Mouse (Mus musculus) heart, postnatal 0 days (tissue): ENCODE data around the gene Tbc1d10a. TPM values are rescaled to one million over a fixed set of nuclear protein-coding genes. Genes with fewer than 3 reads are reported as not detected.

Experiments
- ATAC-seq: fragments of 200-750 bp; cut with Nextera tagmentation; 2 replicates; pipeline ENCODE4 v1.8.0; 2017; ENCODE audit warnings: low read depth, moderate number of reproducible peaks, moderate library complexity; ENCODE audit not compliant: insufficient read depth
- DNase-seq: peaks from one replicate; pipeline ENCODE4 v3.0.0-alpha.2; 2016; ENCODE audit warnings: low spot score
- H3K27ac ChIP-seq: fragments of 300-500 bp; sonication (generic); 2 replicates; pipeline ENCODE4 v1.5.1; 2014; ENCODE audit warnings: low read depth, mild to moderate bottlenecking
- H3K27me3 ChIP-seq: fragments of 300-500 bp; sonication (generic); 2 replicates; pipeline ENCODE4 v1.6.1; 2014; ENCODE audit warnings: low read length, mixed read lengths; ENCODE audit not compliant: control insufficient read depth, insufficient read depth
- H3K36me3 ChIP-seq: fragments of 300-500 bp; sonication (generic); replicated peaks from 2 replicates; pipeline ENCODE4 v1.6.1; 2014; ENCODE audit warnings: low read length, mixed read lengths; ENCODE audit not compliant: control insufficient read depth, insufficient read depth
- H3K4me1 ChIP-seq: fragments of 300-500 bp; sonication (generic); 2 replicates; pipeline ENCODE4 v1.6.1; 2014; ENCODE audit warnings: antibody characterized with exemption; ENCODE audit not compliant: control insufficient read depth, insufficient read depth
- H3K4me2 ChIP-seq: fragments of 300-500 bp; sonication (generic); 2 replicates; pipeline ENCODE4 v1.6.1; 2014; ENCODE audit warnings: low read depth, mild to moderate bottlenecking, low read length, moderate library complexity
- H3K4me3 ChIP-seq: fragments of 300-500 bp; sonication (generic); 2 replicates; pipeline ENCODE4 v1.5.1; 2014; ENCODE audit warnings: low read depth, low read length
- H3K9ac ChIP-seq: fragments of 300-500 bp; sonication (generic); replicated peaks from 2 replicates; pipeline ENCODE4 v1.6.1; 2014; ENCODE audit warnings: low read depth, low read length, mixed read lengths
- H3K9me3 ChIP-seq: fragments of 300-500 bp; sonication (generic); replicated peaks from 2 replicates; pipeline ENCODE4 v1.6.1; 2016; ENCODE audit warnings: low read length; ENCODE audit not compliant: control insufficient read depth
- CTCF ChIP-seq: IDR thresholded peaks from 2 replicates; pipeline ENCODE4 v1.5.1; 2016; ENCODE audit warnings: antibody characterized with exemption, control low read depth, low read depth
- EP300 ChIP-seq: IDR thresholded peaks from 2 replicates; pipeline ENCODE4 v1.6.1; 2016; ENCODE audit warnings: antibody characterized with exemption, low read depth
- WGBS: fragments of 180-500 bp; shearing (Covaris S2); extraction: QIAGEN DNeasy Blood & Tissue Kit; methylation state at CpG from one replicate; pipeline ENCODE4 v1.1.7; 2014; 5-methylcytosine and 5-hydroxymethylcytosine counted together
- microRNA-seq: library from miRNA; unstranded; fragments of <30 nt; microRNA quantifications from one replicate; pipeline ENCODE4, GENCODE M21; 2016
- polyA plus RNA-seq: library from polyadenylated mRNA; unstranded; fragments of >200 nt; fragmentation: Nextera tagmentation; extraction: Ambion mirVana; gene quantifications from 2 replicates; pipeline ENCODE4 v1.2.1, GENCODE M21; 2015
- total RNA-seq: library from RNA; depleted of rRNA; stranded (reverse); fragments of >200 nt; gene quantifications from 2 replicates; pipeline ENCODE4 v1.2.3, GENCODE M21; 2014; ENCODE audit warnings: low replicate concordance; rRNA removed

The Tbc1d10a gene
- total and polyA plus RNA-seq, 2 experiments from 2014 or later = 10.9 to 31.3 TPM

GRCm38 (mm10) chr11:4260463-4261187, 74.0 kb downstream of the Tbc1d10a start:
- no peak overlapping the region for H3K27ac ChIP-seq
- no peaks in the 10 kb centered on the region for H3K36me3 ChIP-seq
- no peaks in the 10 kb centered on the region for H3K9me3 ChIP-seq
- H3K9ac ChIP-seq = 0 out of 2 replicates have a peak overlapping the region, but pooled peaks have one; percentile 8
- DNase-seq (peak; percentile 58), ATAC-seq (no peak)
- H3K27me3 ChIP-seq = peaks cover 10% of the 10 kb centered on the region
- WGBS = 11% methylated on average over 14 of the region's 14 CpGs
- TF ChIP-seq EP300 (no peak), CTCF (no peak)
- peaks cover 31% of the 10 kb centered on the region for H3K4me1 ChIP-seq
- peak overlapping the region; percentile 43 for H3K4me2 ChIP-seq
- H3K4me3 ChIP-seq = no peak overlapping the region

DNA sequence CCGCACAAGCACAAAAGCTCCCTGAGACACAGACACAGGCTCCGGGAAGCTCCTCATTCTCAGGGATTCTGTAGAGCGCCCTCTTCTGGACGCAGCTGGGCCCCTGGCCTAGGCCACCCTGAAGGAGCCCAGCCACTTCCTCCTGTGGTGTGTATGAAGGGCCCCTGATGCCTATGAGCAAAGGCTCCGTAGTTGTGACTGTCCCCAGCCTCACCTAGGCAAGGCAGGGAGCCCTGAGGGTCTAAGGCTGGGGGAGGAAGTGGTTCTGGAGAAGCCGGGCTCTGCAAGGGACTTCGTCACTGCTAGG, 74.6 kb downstream of the Tbc1d10a start:
- WGBS = 49% methylated on average over 7 of the region's 7 CpGs
- TF ChIP-seq CTCF (peak; percentile 42), EP300 (no peak)
- Histone ChIP-seq H3K9ac (no peak overlapping the region), H3K4me2 (no peak overlapping the region), H3K36me3 (no peaks in the 10 kb centered on the region), H3K4me3 (no peak overlapping the region), H3K4me1 (peaks cover 36% of the 10 kb centered on the region), H3K27ac (0 out of 2 replicates have a peak overlapping the region, but pooled peaks have one; percentile 13), H3K27me3 (peaks cover 15% of the 10 kb centered on the region), H3K9me3 (no peaks in the 10 kb centered on the region)
- DNase-seq (peak; percentile 27), ATAC-seq (peak; percentile 21; the same call in 1 of the 2 replicates)

GRCm38 (mm10) chr11:4261969-4262368, 75.4 kb downstream of the Tbc1d10a start:
- no peaks in the 10 kb centered on the region for H3K9me3 ChIP-seq
- DNase-seq = peak; percentile 88
- WGBS = 8% methylated on average over 5 of the region's 5 CpGs
- TF ChIP-seq CTCF = peak; percentile 55
- no peak for TF ChIP-seq EP300
- H3K36me3 ChIP-seq = no peaks in the 10 kb centered on the region
- H3K27ac ChIP-seq = no peak overlapping the region
- no peak overlapping the region for H3K4me3 ChIP-seq
- H3K27me3 ChIP-seq = peaks cover 17% of the 10 kb centered on the region
- peaks cover 39% of the 10 kb centered on the region for H3K4me1 ChIP-seq
- no peak overlapping the region for H3K4me2 ChIP-seq
- peak; percentile 66 for ATAC-seq
- H3K9ac ChIP-seq = no peak overlapping the region

DNA sequence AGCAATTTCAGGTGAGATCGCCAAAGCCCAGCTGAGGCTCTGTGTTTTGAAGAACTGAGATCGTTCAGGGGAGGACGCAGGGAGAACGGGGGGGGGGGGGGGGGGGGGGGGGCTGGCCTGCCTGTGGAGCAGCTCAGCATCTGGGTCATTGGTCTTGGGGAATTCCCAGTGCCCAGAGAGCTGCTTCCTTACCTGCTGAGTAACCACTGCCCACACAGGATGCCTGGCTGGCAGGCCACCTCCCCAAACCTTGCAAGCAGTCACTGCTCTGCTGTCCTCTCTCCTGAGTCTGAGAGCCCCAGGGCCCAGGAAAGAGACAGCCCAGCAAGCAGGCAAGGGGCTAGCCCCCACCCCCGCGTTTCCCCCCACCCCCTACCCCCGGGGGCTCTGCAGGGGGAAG, 76.3 kb downstream of the Tbc1d10a start:
- H3K9ac ChIP-seq = no peak overlapping the region
- H3K27ac ChIP-seq = no peak overlapping the region
- H3K4me1 ChIP-seq = peaks cover 39% of the 10 kb centered on the region
- no peak overlapping the region for H3K4me2 ChIP-seq
- no peak overlapping the region for H3K4me3 ChIP-seq
- WGBS = 26% methylated on average over 7 of the region's 7 CpGs
- H3K27me3 ChIP-seq = peaks cover 26% of the 10 kb centered on the region
- DNase-seq = no peak
- no peaks in the 10 kb centered on the region for H3K9me3 ChIP-seq
- H3K36me3 ChIP-seq = no peaks in the 10 kb centered on the region
- no peak for ATAC-seq
- TF ChIP-seq EP300 = no peak
- TF ChIP-seq CTCF = no peak

DNA sequence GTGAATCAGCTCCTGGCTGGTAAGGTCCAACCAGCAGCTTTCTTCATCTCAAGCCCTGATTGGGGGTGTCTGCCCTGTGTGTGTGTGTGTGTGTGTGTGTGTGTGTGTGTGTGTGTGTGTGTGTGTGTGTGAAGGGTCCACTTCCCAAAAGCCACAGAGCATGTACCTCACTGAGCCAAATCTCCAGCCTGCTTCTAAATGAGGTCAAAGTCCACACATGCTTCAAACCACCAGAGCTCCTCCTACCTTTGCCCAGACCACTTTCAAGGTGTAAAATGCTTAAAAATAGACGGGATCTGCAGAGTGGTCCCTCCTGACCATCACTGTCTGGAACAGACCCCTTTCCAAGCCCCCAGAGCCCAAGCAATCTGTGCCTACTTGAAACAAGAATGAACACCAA, 76.7 kb downstream of the Tbc1d10a start:
- H3K27me3 ChIP-seq = peaks cover 30% of the 10 kb centered on the region
- H3K4me1 ChIP-seq = peaks cover 39% of the 10 kb centered on the region
- no peak overlapping the region for H3K9ac ChIP-seq
- H3K4me2 ChIP-seq = no peak overlapping the region
- DNase-seq = no peak
- no peaks in the 10 kb centered on the region for H3K9me3 ChIP-seq
- no peak for TF ChIP-seq EP300
- no peak overlapping the region for H3K4me3 ChIP-seq
- ATAC-seq = no peak
- no peaks in the 10 kb centered on the region for H3K36me3 ChIP-seq
- 40% methylated on average over 1 of the region's 1 CpGs for WGBS
- no peak overlapping the region for H3K27ac ChIP-seq

DNA sequence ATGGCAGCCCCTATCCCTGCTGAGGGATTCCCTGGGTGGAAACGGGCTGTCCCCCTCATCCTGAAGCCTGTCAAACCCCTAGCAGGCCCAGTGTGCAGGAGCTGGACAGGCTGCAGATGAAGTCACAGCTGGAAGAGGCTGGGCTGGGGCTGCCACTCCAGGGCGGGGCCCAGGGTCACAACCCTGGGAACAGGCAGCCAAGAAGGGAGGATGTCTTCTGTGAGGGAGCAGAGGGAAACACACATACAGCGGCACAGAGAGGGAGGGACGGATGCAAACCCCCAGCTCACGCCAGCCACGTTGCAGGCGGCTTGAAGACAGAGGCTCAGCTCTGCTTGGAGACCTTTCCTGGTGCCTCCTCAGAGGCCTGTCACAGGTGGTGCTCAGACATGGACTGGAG, 77.5 kb downstream of the Tbc1d10a start:
- Histone ChIP-seq H3K4me3 (no peak overlapping the region), H3K27me3 (peaks cover 33% of the 10 kb centered on the region), H3K4me2 (no peak overlapping the region), H3K36me3 (no peaks in the 10 kb centered on the region), H3K4me1 (peaks cover 39% of the 10 kb centered on the region), H3K27ac (no peak overlapping the region), H3K9ac (no peak overlapping the region), H3K9me3 (no peaks in the 10 kb centered on the region)
- WGBS = 63% methylated on average over 7 of the region's 7 CpGs
- DNase-seq (peak; percentile 18), ATAC-seq (no peak)
- no peak for TF ChIP-seq CTCF
- TF ChIP-seq EP300 = no peak

Small RNA genes lying within 50 kb of the gene (microRNA-seq; reads per million reads assigned to microRNA genes)
- gene Mir3060 = 3.0 reads per million, percentile 15 among the genes with 10 or more reads in this experiment

Other genes with a start within 250 kb of the Tbc1d10a start
- gene Pes1, start 222.8 kb upstream of the Tbc1d10a start, total RNA-seq = 24.9 and 39.7 TPM in 2 replicates
- gene Pes1, start 222.8 kb upstream of the Tbc1d10a start, polyA plus RNA-seq = 28.8 and 29.8 TPM in 2 replicates
- not detected in 2 replicates for gene 4930556J24Rik, start 210.0 kb upstream of the Tbc1d10a start, total RNA-seq
- gene 4930556J24Rik, start 210.0 kb upstream of the Tbc1d10a start, polyA plus RNA-seq = not detected in 2 replicates
- 0.81 TPM in 1 of 2 replicates, not detected in the other for gene Gal3st1, start 203.2 kb upstream of the Tbc1d10a start, total RNA-seq
- 0.14 and 0.37 TPM in 2 replicates for gene Gal3st1, start 203.2 kb upstream of the Tbc1d10a start, polyA plus RNA-seq
- gene Sec14l4, start 155.3 kb upstream of the Tbc1d10a start, total RNA-seq = not detected in 2 replicates
- 0.14 TPM in 1 of 2 replicates, not detected in the other for gene Sec14l4, start 155.3 kb upstream of the Tbc1d10a start, polyA plus RNA-seq
- gene Sec14l3, start 121.9 kb upstream of the Tbc1d10a start, total RNA-seq = not detected in 2 replicates
- 0.20 and 4.0 TPM in 2 replicates for gene Sec14l3, start 121.9 kb upstream of the Tbc1d10a start, polyA plus RNA-seq
- 47.0 and 64.0 TPM in 2 replicates for gene Mtfp1, start 91.3 kb upstream of the Tbc1d10a start, total RNA-seq
- 57.8 and 63.6 TPM in 2 replicates for gene Mtfp1, start 91.3 kb upstream of the Tbc1d10a start, polyA plus RNA-seq
- 0.27 and 1.8 TPM in 2 replicates for gene Sec14l2, start 63.4 kb upstream of the Tbc1d10a start, total RNA-seq
- gene Sec14l2, start 63.4 kb upstream of the Tbc1d10a start, polyA plus RNA-seq = 0.41 and 0.49 TPM in 2 replicates
- 21.3 and 36.1 TPM in 2 replicates for gene Rnf215, start 51.6 kb upstream of the Tbc1d10a start, total RNA-seq
- 17.4 and 17.6 TPM in 2 replicates for gene Rnf215, start 51.6 kb upstream of the Tbc1d10a start, polyA plus RNA-seq
- 4.5 and 6.5 TPM in 2 replicates for gene Ccdc157, start 26.5 kb upstream of the Tbc1d10a start, total RNA-seq
- gene Ccdc157, start 26.5 kb upstream of the Tbc1d10a start, polyA plus RNA-seq = 2.7 and 2.8 TPM in 2 replicates
- gene Sf3a1, start 26.4 kb upstream of the Tbc1d10a start, total RNA-seq = 14.0 and 20.6 TPM in 2 replicates
- gene Sf3a1, start 26.4 kb upstream of the Tbc1d10a start, polyA plus RNA-seq = 16.4 and 16.7 TPM in 2 replicates
- 25.1 and 32.6 TPM in 2 replicates for gene Castor1, start 31.4 kb downstream of the Tbc1d10a start, total RNA-seq
- gene Castor1, start 31.4 kb downstream of the Tbc1d10a start, polyA plus RNA-seq = 8.1 and 8.4 TPM in 2 replicates
- gene Osm, start 49.6 kb downstream of the Tbc1d10a start, total RNA-seq = 0.84 TPM in 1 of 2 replicates, not detected in the other
- 0.10 TPM in 1 of 2 replicates, not detected in the other for gene Osm, start 49.6 kb downstream of the Tbc1d10a start, polyA plus RNA-seq
- gene Lif, start 70.8 kb downstream of the Tbc1d10a start, total RNA-seq = 0.54 and 0.73 TPM in 2 replicates
- gene Lif, start 70.8 kb downstream of the Tbc1d10a start, polyA plus RNA-seq = 0.32 and 0.71 TPM in 2 replicates